Mouse (Mus musculus): ENCODE measurements around the gene Arsg.

- no peak for TF ChIP-seq POLR2A (IDR thresholded peaks at IDR 0.05; ENCODE audit: low read depth, low read length)
- TF ChIP-seq CTCF (IDR thresholded peaks at IDR 0.05; ENCODE audit: extremely low read depth, insufficient read depth, insufficient read length, insufficient replicate concordance) = no peak
Measured at GRCm38 (mm10) chr11:109472171-109472691, 943 bp upstream of the Arsg start.

All from spleen, adult 2 months (tissue).